Mouse (Mus musculus) stomach, postnatal 0 days (tissue): Measurements from ENCODE around the gene Zfand5. TPM values are rescaled to one million over a fixed set of nuclear protein-coding genes. Genes with fewer than 3 reads are reported as not detected.

ENCODE experiments used
- ATAC-seq: fragments of 200-750 bp; cut with Nextera tagmentation; 2 replicates; pipeline ENCODE4 v1.8.0; 2017; ENCODE audit not compliant: low FRiP score, low TSS enrichment
- DNase-seq: peaks from one replicate; pipeline ENCODE4 v3.0.0-alpha.2; 2016; ENCODE audit warnings: low spot score
- H3K27ac ChIP-seq: fragments of 300-500 bp; sonication (generic); replicated peaks from 2 replicates; pipeline ENCODE4 v1.5.1; 2014; ENCODE audit warnings: mild to moderate bottlenecking, control low read depth
- H3K27me3 ChIP-seq: fragments of 300-500 bp; sonication (generic); 2 replicates; pipeline ENCODE4 v1.6.1; 2014; ENCODE audit warnings: low read length; ENCODE audit not compliant: control insufficient read depth, insufficient read depth
- H3K36me3 ChIP-seq: fragments of 300-500 bp; sonication (generic); 2 replicates; pipeline ENCODE4 v1.6.1; 2014; ENCODE audit warnings: low read length, mixed read lengths; ENCODE audit not compliant: control insufficient read depth, insufficient read depth
- H3K4me1 ChIP-seq: fragments of 300-500 bp; sonication (generic); replicated peaks from 2 replicates; pipeline ENCODE4 v1.6.1; 2014; ENCODE audit warnings: antibody characterized with exemption; ENCODE audit not compliant: control insufficient read depth, insufficient read depth
- H3K4me2 ChIP-seq: fragments of 300-500 bp; sonication (generic); replicated peaks from 2 replicates; pipeline ENCODE4 v1.6.1; 2014; ENCODE audit warnings: low read depth, mild to moderate bottlenecking, control low read depth, moderate library complexity
- H3K4me3 ChIP-seq: fragments of 300-500 bp; sonication (generic); 2 replicates; pipeline ENCODE4 v1.5.1; 2014; ENCODE audit warnings: low read depth, low read length, control low read depth
- H3K9ac ChIP-seq: fragments of 300-500 bp; sonication (generic); 2 replicates; pipeline ENCODE4 v1.6.1; 2014; ENCODE audit warnings: mild to moderate bottlenecking, low read length, control low read depth, mixed read lengths
- H3K9me3 ChIP-seq: fragments of 300-500 bp; sonication (generic); 2 replicates; pipeline ENCODE4 v1.6.1; 2016; ENCODE audit warnings: low read length; ENCODE audit not compliant: control insufficient read depth
- CTCF ChIP-seq: IDR thresholded peaks from 2 replicates; pipeline ENCODE4 v1.5.1; 2016; ENCODE audit warnings: antibody characterized with exemption, low read depth, mild to moderate bottlenecking, moderate library complexity
- EP300 ChIP-seq: optimal IDR thresholded peaks from 2 replicates; pipeline ENCODE3; 2016; ENCODE audit warnings: antibody characterized with exemption
- WGBS: fragments of 180-500 bp; shearing (Covaris S2); extraction: QIAGEN DNeasy Blood & Tissue Kit; methylation state at CpG from one replicate; pipeline ENCODE4 v1.1.7; 2014; 5-methylcytosine and 5-hydroxymethylcytosine counted together
- polyA plus RNA-seq: library from polyadenylated mRNA; unstranded; fragments of >200 nt; fragmentation: Nextera tagmentation; extraction: Ambion mirVana; gene quantifications from 2 replicates; pipeline ENCODE4 v1.2.1, GENCODE M21; 2015

Zfand5 gene
- polyA plus RNA-seq, 1 experiment from 2014 or later = 82.5 TPM

DNA sequence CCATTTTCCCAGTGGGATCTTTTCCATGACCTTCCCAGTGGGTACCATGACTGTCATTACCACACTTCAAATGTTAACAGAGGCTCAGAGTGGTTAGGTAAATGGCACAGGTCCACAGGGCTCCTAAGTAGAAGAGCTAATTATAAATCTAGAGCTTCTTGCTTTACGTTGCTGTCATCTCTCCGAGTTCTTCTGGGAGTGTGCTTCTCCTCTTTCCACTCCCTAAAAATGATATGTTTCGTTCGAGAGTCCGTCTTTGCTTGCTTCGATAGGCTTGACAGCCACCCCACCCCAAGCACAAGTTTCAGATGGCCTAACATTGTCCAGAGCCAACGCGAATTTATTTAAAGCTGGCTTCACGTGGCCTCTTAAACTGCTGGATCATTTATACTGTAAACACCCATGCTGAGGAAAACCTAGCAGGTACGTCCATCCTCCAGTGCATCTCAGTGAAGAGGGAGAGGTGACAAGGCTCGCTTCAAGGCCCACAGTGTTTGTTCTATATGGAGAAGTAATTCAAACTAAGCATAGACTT is 59.6 kb downstream of the Zfand5 start:
- H3K27ac ChIP-seq = no peak overlapping the region
- H3K4me3 ChIP-seq = no peak overlapping the region
- H3K9ac ChIP-seq = no peak overlapping the region
- H3K4me1 ChIP-seq = no peaks in the 10 kb centered on the region
- no peaks in the 10 kb centered on the region for H3K36me3 ChIP-seq
- WGBS = 58% methylated on average over 11 of the region's 11 CpGs
- H3K4me2 ChIP-seq = no peak overlapping the region
- TF ChIP-seq EP300 (no peak), CTCF (no peak)
- ATAC-seq (no peak), DNase-seq (no peak)
- no peaks in the 10 kb centered on the region for H3K9me3 ChIP-seq
- no peaks in the 10 kb centered on the region for H3K27me3 ChIP-seq

Other genes starting within 250 kb of the Zfand5 start
- gene Gda, start 201.2 kb downstream of the Zfand5 start, polyA plus RNA-seq = 0.21 and 0.22 TPM in 2 replicates